ENCODE assay signal across 8 mouse cellular contexts in the genomic region with DNA sequence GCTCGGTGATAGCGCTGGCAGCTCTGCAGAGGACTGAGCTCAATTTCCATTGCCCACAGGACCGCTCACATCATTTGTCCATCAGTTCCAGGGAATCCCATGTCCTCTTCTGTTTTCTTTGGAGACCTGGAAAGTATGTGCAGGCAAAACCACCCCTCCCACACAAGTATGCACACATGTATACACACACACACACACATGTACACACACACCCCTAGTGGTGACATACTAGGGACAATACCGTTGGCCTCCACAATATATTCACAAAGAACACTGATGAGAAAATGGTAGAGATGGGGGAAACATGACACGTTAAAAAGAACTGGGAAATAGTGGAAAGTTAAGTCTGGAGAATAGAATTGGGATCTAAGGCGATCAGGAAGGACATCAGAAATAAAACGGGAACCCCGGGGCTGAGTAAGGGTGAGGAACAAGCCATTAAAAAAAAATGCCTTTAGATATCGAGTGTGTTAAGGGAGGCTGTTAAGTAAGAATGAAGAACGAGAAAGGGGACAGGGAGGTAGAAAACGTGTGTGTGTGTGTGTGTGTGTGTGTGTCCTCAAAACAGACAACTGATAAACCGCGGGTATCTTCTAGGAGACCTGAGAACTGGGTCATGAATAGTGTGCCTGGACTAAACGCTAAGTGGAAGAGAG. TPM values are rescaled to one million over a fixed set of nuclear protein-coding genes. Genes with fewer than 3 reads are reported as not detected.
DNase-seq lines count a peak whose midpoint lies in the region; ATAC-seq and TF ChIP-seq lines count a peak whose summit lies in the region.

No protein-coding gene starts in this region.

- peak overlapping the region; percentile 81; the same call in 1 of the 2 replicates for H3K9ac ChIP-seq in heart, embryonic 11.5 days (ENCODE audit: low read depth, low read length)
- 0 out of 2 replicates have a peak overlapping the region, but pooled peaks have one; percentile 99 for H3K9ac ChIP-seq in hindbrain, embryonic 13.5 days
- no peak overlapping the region for H3K9ac ChIP-seq in midbrain, embryonic 11.5 days (ENCODE audit: low read length)

- H3K27ac ChIP-seq in heart, embryonic 11.5 days (ENCODE audit: low read depth, low read length), result peak overlapping the region; percentile 88; the same call in 1 of the 2 replicates
- H3K27ac ChIP-seq in hindbrain, embryonic 13.5 days, result peak overlapping the region; percentile 96
- no peak overlapping the region for H3K27ac ChIP-seq in midbrain, embryonic 11.5 days (ENCODE audit: low read depth, low read length)

- TF ChIP-seq CTCF in E14TG2a.4 (conservative IDR thresholded peaks at IDR 0.05; ENCODE audit: low read length), result 0 out of 2 replicates have a peak, but pooled peaks have one; percentile 4

- H3K4me3 ChIP-seq in heart, embryonic 11.5 days (ENCODE audit: low read depth, low read length), result no peak overlapping the region
- peak overlapping the region; percentile 75 for H3K4me3 ChIP-seq in E14TG2a.4 (replicated peaks; ENCODE audit: low read length)
- H3K4me3 ChIP-seq in hindbrain, embryonic 13.5 days, result peak overlapping the region; percentile 98; the same call in 1 of the 2 replicates
- no peak overlapping the region for H3K4me3 ChIP-seq in midbrain, embryonic 11.5 days (ENCODE audit: low read depth, low read length)

- H3K27me3 ChIP-seq in heart, embryonic 11.5 days (ENCODE audit: control insufficient read depth, insufficient read depth, low read length), result no peaks in the 10 kb centered on the region
- H3K27me3 ChIP-seq in E14TG2a.4 (ENCODE audit: insufficient read depth, low read length), result no peaks in the 10 kb centered on the region
- H3K27me3 ChIP-seq in hindbrain, embryonic 13.5 days, result no peaks in the 10 kb centered on the region
- no peaks in the 10 kb centered on the region for H3K27me3 ChIP-seq in midbrain, embryonic 11.5 days (ENCODE audit: control insufficient read depth, insufficient read depth, low read length)

- no peak for ATAC-seq in heart, embryonic 11.5 days (replicated peaks; ENCODE audit: insufficient number of reproducible peaks, low FRiP score, low TSS enrichment)
- no peak for ATAC-seq in hindbrain, embryonic 13.5 days (ENCODE audit: low FRiP score)
- ATAC-seq in midbrain, embryonic 11.5 days (ENCODE audit: low FRiP score), result no peak

- DNase-seq in heart, postnatal 25 days (ENCODE audit: low spot score), result no peak
- peak; percentile 88 for DNase-seq in midbrain, embryonic 11.5 days (ENCODE audit: low spot score, missing footprints)
- DNase-seq in right cerebral cortex, postnatal 10 days (ENCODE audit: low spot score in 2 of 2), result no peak
- DNase-seq in yolk sac, embryonic 10.5 days (ENCODE audit: low spot score), result no peak
- no peak for DNase-seq in embryo, embryonic 10.5 days (ENCODE audit: low spot score)

- WGBS in heart, embryonic 11.5 days (ENCODE audit: insufficient replicate concordance), result 36% methylated on average over 14 of the region's 14 CpGs
- 51% methylated on average over 14 of the region's 14 CpGs for WGBS in hindbrain, embryonic 13.5 days
- 57% methylated on average over 14 of the region's 14 CpGs for WGBS in midbrain, embryonic 11.5 days

- intact Hi-C loops in heart, postnatal 25 days (cut with DNase I), result loop anchor here (2.0 kb wide), 1 partner anchor 37 kb away; the partner anchor contains the start of gene Vsig10

- H3K4me2 ChIP-seq in heart, embryonic 11.5 days, result peak overlapping the region; percentile 75
- H3K4me2 ChIP-seq in hindbrain, embryonic 13.5 days, result peak overlapping the region; percentile 88
- H3K4me2 ChIP-seq in midbrain, embryonic 11.5 days, result peak overlapping the region; percentile 87; the same call in 1 of the 2 replicates

- H3K9me3 ChIP-seq in heart, embryonic 11.5 days (replicated peaks; ENCODE audit: control insufficient read depth, low read length), result no peaks in the 10 kb centered on the region
- no peaks in the 10 kb centered on the region for H3K9me3 ChIP-seq in E14TG2a.4 (ENCODE audit: low read length)
- H3K9me3 ChIP-seq in hindbrain, embryonic 13.5 days, result no peaks in the 10 kb centered on the region
- no peaks in the 10 kb centered on the region for H3K9me3 ChIP-seq in midbrain, embryonic 11.5 days (ENCODE audit: control insufficient read depth, low read length)

- H3K4me1 ChIP-seq in heart, embryonic 11.5 days (ENCODE audit: control insufficient read depth, insufficient read depth, low read length), result peaks cover 27% of the 10 kb centered on the region
- H3K4me1 ChIP-seq in E14TG2a.4 (replicated peaks; ENCODE audit: low read depth, low read length), result peaks cover 62% of the 10 kb centered on the region
- H3K4me1 ChIP-seq in hindbrain, embryonic 13.5 days (replicated peaks), result peaks cover 43% of the 10 kb centered on the region
- peaks cover 24% of the 10 kb centered on the region for H3K4me1 ChIP-seq in midbrain, embryonic 11.5 days (ENCODE audit: control insufficient read depth, insufficient read depth, low read length)

- no peaks in the 10 kb centered on the region for H3K36me3 ChIP-seq in heart, embryonic 11.5 days (ENCODE audit: control insufficient read depth, insufficient read depth, low read length)
- peaks cover 25% of the 10 kb centered on the region for H3K36me3 ChIP-seq in E14TG2a.4 (ENCODE audit: insufficient read depth, low read length)
- no peaks in the 10 kb centered on the region for H3K36me3 ChIP-seq in hindbrain, embryonic 13.5 days
- no peaks in the 10 kb centered on the region for H3K36me3 ChIP-seq in midbrain, embryonic 11.5 days (ENCODE audit: control insufficient read depth, insufficient read depth, low read length)

RNA-seq across cellular contexts. Expression of gene Wsb2, which starts 1.3 kb away (rescaled TPM):
- polyA plus RNA-seq in heart, embryonic 11.5 days (2014; fragmentation: Nextera tagmentation; extraction: Ambion mirVana), result 77.0 and 88.9 TPM in 2 replicates
- 10 to 100 TPM; 98.6 to 98.9 TPM for total RNA-seq in heart, postnatal 25 days (2021)
- 181 and 194 TPM in 2 replicates for polyA plus RNA-seq in hindbrain, embryonic 13.5 days (2015; fragmentation: Nextera tagmentation; extraction: Ambion mirVana)
- 72.7 and 84.2 TPM in 2 replicates for polyA plus RNA-seq in midbrain, embryonic 11.5 days (2014; fragmentation: Nextera tagmentation; extraction: Ambion mirVana)

RNA-seq across cellular contexts. Expression of gene Rfc5, which starts 33.1 kb away (rescaled TPM):
- polyA plus RNA-seq in heart, embryonic 11.5 days (2014; fragmentation: Nextera tagmentation; extraction: Ambion mirVana), result 73.7 and 77.8 TPM in 2 replicates
- 1 to 10 TPM; 2.9 to 6.0 TPM for total RNA-seq in heart, postnatal 25 days (2021)
- polyA plus RNA-seq in hindbrain, embryonic 13.5 days (2015; fragmentation: Nextera tagmentation; extraction: Ambion mirVana), result 33.7 and 37.5 TPM in 2 replicates
- polyA plus RNA-seq in midbrain, embryonic 11.5 days (2014; fragmentation: Nextera tagmentation; extraction: Ambion mirVana), result 97.7 and 102 TPM in 2 replicates

RNA-seq across cellular contexts. Expression of gene Vsig10, which starts 36.9 kb away (rescaled TPM):
- polyA plus RNA-seq in heart, embryonic 11.5 days (2014; fragmentation: Nextera tagmentation; extraction: Ambion mirVana), result 4.4 and 4.7 TPM in 2 replicates
- 10 to 100 TPM; 11.1 to 12.9 TPM for total RNA-seq in heart, postnatal 25 days (2021)
- polyA plus RNA-seq in hindbrain, embryonic 13.5 days (2015; fragmentation: Nextera tagmentation; extraction: Ambion mirVana), result 1.5 and 1.9 TPM in 2 replicates
- 1.7 and 2.2 TPM in 2 replicates for polyA plus RNA-seq in midbrain, embryonic 11.5 days (2014; fragmentation: Nextera tagmentation; extraction: Ambion mirVana)

RNA-seq across cellular contexts. Expression of gene Ksr2, which starts 58.0 kb away (rescaled TPM):
- 0.15 and 0.19 TPM in 2 replicates for polyA plus RNA-seq in heart, embryonic 11.5 days (2014; fragmentation: Nextera tagmentation; extraction: Ambion mirVana)
- total RNA-seq in heart, postnatal 25 days (2021), result not detected
- polyA plus RNA-seq in hindbrain, embryonic 13.5 days (2015; fragmentation: Nextera tagmentation; extraction: Ambion mirVana), result 6.4 and 7.1 TPM in 2 replicates
- polyA plus RNA-seq in midbrain, embryonic 11.5 days (2014; fragmentation: Nextera tagmentation; extraction: Ambion mirVana), result 0.90 and 1.3 TPM in 2 replicates

Comparison
In these comparisons a context has a peak if more than half of its experiments do, and no peak if none do; other contexts are left out.
1. H3K4me3 ChIP-seq: peak in E14TG2a.4 (single experiment) and hindbrain, embryonic 13.5 days (single experiment); none in heart, embryonic 11.5 days (single experiment) and midbrain, embryonic 11.5 days (single experiment).
2. Peak in every context shown above with its lines, with median percentiles within 50 percentile points of each other: H3K4me2 ChIP-seq.